Mouse (Mus musculus) cerebellum, adult 8-10 months (tissue): ENCODE data around the gene Trim63.

ENCODE experiments used
- DNase-seq: peaks from one replicate; pipeline ENCODE4 v3.0.0; 2022

The Trim63 gene

DNA sequence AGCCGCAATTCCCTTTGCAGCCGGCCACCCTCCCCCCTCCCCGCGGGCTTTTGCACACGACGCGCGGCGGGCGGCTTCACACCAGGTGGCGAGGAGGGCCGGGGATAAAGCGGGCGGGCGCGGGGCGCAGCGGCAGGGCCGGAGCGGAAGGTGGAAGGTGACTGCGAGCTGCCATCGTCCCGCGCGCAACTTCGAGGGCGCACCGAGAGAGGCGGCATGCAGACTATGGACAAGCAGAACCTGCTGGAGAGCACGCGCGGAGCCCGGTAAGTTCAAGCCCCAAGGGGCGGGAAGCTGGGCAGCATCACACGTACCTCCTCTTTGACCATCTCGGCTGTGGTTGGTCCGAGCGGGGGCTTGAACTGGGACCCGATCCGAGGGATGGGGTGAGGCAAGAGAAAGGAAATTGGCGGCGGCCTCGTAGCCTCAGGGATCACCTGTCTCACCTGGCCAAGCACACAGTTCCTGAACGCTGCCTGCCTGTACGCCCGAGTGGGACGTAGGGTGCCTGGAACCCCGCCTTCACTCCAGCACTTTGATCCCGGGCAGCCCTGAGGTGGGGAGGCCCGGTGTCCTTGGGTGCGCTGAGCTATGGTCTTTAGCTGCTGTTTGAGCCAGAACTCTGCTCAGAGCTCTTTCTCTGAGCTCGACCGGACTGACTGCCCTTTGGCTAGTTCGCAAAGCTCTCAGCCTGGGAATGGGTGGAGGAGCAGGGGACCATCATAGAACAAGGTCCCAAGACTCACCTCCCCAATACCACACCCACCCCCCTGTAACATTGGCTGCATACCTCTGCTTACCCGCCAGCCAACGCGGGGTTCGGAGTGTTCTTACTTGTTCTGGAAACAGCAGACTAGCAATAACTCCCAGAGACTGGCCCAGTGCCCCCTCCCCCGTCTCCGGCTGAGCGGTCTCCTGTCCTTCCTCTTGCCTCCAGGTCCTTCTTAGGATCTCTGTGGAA, 28.4 kb downstream of the Trim63 start, which contains the start of gene Slc30a2:
Slc30a2 (plus strand) TSS at position 111 of the 961 bp plus-strand sequence.
- DNase-seq: no peak

DNA sequence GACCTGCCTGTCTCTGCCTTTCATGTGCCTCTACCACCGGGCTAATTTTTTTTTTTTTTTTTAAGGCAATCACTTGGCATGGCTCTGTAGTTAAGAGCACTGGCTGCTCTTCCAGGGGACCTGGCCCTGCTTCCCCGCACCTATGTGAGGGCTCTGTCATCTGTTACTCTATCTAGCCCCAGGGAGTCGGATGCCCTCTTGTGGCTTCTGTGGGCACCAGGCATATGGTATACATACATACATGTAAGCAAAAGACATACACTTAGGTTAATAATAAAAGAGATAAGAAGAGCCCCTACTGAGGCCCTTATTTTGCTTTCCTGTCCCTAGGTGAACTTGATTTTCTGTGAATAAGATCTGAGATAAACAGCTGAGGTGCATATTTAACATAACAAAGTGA, 29.7 kb downstream of the Trim63 start:
- no peak for DNase-seq

DNA sequence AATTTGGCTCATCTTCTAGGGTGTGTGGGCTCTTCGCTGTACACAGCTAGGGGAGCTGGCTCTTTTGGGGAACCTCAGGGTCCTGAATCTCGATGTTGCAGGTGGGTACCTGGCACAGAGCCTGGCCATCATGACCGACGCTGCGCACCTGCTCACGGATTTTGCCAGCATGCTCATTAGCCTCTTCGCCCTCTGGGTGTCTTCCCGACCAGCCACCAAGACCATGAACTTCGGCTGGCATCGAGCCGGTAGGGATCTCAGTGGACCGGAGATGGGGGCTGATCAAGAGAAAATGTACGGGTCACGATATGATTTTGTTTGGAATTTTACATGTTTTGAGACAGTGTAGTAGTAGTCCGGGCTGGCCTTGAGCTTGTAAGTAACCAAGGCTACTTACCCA, 30.9 kb downstream of the Trim63 start:
- no peak for DNase-seq

DNA sequence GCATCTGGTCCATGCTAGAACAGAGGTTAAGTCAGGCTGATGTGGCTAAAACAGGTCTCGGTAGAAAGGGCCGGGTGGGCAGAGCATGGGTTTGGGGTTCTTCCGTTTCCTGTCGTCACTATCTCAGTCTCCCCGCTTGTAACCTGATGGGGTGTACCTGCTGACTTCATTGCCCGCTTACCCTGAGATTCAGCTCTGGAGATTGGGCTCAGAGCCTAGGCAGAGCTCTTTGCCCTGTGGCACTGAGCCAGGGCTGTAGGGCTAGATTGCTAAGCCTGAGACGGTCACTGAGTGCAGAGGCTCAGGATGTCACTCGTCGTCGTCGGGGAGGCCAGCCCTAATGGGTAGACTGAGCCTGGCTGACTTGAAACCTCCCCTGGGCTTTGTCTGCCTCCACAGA, 33.2 kb downstream of the Trim63 start:
- no peak for DNase-seq

DNA sequence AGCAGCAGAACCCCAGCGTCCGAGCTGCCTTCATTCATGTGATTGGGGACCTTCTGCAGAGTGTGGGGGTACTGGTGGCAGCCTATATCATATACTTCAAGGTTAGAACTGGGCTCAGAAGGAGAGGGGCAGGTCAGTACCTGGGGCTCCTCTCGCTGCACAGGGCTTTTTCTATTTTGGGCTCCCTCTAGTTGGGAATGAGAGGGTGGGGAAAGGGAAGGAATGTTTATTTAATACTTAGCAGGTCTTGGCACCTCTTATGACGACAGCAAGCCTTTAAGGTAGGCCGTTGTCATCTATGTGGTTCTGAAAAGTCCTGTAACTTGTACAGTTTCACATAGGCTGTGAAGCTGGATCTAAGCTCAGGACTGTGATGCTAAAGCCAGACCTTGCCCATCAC, 33.6 kb downstream of the Trim63 start:
- no peak for DNase-seq

DNA sequence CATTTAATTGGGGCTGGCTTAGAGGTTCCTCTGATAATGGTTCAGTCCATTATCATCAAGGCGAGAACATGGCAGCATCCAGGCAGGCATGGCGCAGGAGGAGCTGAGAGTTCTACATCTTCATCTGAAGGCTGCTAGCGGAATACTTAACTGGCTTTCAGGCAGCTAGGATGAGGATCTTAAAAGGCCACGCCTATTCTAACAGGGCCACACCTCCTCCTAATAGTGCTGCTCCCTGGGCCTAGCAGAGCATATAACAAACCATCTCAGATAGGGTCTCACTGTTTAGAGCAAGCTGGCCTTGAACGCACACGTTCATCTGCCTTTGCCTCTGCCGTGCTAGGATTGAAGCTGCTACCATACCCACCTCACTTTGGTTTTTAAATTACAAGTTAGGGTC, 34.9 kb downstream of the Trim63 start:
- DNase-seq: no peak

DNA sequence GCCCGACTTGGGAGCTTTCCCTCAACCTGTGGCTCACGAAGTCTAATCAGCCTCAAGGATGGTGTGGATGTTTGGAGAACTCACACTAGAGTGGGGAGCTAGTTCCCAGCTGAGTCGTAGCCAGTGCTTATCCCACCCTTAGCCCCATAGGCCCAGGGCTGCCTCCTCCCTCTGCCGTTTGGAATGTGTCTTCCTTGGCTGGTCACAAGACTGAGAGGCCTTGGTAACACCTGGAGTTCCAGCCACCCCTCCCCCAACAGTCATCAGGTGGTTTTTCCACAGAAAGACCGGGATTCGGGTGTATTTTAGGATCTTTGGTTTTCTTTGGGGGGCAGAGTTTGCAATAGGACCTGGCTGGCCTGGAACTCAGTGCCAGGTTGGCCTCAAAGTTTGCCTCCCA, 35.7 kb downstream of the Trim63 start:
- no peak for DNase-seq

DNA sequence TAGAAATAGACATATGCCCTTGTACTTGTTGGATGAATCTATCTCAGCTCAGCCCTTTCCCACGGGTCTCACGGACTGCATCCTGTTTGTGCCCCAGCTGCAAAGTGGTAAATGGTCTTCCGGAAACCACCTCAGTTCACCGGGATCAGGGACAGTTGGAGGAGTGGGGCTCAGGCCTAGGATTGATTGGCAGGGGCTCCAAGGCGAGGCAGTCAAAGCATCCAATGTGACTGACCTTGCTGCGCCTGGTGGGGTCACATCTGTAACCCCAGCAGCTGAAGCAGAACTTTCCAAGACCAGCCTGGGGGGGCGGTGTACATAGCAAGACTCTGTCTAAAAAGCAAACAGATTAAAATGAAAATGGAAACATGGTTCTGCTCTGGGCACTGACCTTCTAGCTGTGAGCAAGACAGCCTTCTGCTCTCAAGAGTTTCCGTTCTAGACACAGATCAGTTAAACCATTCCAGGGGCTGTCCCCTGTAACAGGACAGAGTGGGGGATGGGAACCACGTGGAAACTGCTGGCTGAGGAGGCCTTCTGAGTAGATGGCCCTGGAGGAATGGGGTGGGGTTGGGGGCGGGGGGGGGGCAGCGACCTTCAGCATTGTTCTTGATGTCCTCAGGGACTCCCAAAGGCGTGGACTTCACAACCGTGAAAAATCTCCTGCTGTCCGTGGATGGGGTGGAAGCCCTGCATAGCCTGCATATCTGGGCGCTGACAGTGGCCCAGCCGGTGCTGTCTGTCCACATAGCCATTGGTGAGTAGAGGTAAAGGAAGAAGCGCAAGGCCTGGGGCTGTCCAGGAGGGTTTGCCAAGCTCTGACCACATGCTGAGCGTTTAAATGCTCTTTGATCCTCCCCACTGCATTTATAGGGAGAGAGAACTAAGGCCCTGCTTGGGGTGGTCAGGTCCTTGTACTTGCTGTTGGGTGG, 36.7 kb downstream of the Trim63 start:
- no peak for DNase-seq

DNA sequence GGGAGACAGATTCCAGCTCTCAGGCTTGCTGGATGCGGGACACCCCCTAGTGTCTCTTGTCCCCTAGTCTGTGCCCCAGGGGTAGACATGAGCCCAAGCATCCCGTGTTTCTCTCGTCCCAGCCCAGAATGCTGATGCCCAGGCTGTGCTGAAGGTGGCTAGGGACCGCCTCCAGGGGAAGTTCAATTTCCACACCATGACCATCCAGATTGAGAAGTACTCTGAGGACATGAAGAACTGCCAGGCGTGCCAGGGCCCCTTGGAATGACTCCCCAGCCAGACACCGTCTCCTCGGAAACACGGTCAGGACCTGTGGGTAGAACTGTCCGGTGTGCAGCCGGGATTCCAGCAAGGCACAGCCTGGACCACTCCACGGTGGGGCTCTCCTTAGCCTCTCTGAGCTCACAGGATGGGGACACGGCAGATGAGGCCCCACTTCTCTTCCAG, 37.4 kb downstream of the Trim63 start:
- DNase-seq: no peak

DNA sequence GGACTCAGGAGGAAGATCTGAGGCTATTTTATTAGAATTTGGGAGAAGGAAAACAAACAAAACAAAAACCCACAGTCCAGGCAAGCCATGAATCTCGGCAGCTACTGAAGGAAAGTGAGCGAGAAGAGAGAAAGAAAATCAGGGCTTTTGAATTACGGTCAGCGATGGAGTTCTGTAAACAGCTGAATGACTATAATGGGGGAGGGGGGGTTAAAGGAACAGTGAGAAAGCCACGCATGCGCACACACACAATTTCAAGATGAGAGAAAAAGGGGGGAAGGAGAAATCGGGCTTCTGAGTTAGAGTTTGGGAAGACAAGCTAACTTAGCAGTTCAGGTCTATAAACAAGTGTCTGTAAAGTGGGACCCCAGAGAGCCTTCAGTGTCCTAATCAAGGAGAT, 38.0 kb downstream of the Trim63 start:
- no peak for DNase-seq

DNA sequence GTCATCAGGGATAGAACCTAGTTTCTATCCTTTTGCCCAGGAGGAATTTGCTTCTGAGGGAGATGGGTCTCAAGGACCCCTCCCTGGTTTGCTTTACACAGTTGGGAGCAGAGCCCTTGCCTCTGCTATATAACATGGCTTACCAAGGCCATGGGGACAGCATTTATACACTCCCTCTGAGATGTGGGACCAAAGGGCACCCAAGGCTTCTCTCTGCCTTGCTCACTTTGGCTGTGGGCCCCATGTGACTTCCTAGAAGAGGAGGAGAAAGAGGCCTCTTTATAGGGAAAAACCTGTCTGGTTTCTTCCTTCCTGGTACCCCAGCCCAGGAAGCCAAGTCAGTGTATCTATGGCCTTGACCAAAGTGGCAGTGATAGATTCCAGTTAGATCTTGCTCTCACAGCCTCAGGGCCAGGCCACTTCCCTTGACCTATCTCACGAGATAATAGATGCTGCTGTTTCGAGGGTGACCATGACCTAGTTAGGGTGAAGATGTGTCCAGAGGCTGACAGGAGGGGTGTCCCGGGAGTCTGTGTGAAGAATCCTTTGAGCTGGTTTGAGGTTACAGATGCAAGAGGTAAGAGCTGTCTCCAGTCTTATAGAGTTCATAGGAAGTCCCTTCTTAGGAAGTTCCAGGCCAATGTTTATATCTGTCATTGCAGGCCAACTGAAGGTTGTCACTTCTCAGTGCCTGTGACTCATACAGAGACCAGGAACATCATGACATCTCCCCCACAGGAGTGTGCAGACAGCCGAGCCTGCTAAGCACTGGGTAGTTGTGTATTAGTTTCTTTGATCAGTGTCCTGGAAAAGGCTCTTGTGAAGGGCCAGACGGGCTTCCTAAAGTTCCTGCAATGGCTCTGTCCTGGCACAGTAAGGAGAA, 38.8 kb downstream of the Trim63 start:
- DNase-seq: no peak

DNA sequence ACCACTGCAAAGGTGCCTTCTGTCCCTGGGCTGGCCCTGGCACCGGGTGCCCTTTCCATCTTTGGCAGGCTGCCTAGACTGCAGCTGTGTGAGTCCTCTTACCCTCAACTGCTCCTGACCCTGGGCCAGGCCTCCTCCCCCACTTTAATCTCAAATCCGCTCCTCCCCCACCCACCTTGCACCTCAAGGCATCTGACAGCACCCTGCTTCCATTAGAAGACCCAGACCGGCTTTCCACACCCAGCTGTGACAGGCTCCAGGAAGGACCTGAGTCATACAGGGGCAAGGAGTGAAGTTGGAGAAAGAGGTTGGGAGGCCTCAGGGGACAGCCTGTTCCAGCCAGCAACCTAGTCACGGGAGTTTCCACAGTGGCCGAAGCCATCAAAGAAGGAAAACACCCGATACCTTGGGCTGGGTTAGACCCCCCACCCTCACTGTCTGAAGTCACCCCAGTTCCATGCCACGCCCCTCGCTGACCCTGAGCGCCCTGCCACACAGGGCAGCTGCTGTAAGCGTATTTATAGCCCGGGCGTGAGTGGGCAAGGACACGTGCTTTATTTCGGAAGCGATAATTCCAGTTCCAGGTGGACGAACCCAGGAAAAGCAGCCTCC, 41.0 kb downstream of the Trim63 start:
- no peak for DNase-seq

DNA sequence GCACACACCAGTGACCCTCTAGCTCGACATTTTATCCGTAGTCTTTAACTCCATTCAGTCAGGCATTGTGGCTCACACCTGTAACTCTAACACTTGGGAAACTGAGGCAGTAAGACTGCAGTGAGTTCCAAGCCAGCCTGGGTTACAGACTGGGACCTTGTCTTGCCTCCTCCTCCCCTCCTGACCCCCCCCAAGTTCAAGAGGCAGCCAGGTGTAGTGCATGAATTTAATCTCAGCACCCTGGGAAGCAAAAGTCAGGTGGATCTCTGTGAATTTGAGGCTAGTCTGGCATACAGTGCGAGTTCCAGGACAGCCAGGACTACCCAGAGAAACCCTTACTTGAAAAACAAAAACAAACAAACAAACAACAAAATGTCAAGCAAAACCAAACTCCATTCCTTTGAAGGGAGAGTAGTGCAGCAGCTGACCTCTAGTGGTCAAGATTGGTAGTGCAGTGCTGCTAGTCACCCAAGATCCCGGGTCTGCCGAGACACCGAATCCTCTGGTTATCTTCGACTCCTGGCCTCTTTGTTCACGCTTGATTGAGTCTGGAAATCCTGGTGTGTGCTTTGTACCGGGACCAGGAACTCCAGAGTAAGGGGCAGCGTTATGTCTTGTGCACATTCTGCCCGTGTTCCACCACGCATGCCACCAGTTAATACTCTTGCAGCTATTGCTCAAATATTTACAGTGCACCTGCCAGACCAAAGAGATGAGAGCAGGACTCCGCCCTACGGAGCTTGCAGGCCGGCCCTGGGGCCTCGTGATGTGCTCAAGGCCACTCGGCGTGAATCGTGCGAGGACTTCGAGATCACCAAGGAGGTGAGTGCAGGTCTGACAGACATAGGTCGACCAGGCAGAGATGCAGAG, 41.9 kb downstream of the Trim63 start:
- DNase-seq: peak; percentile 79

DNA sequence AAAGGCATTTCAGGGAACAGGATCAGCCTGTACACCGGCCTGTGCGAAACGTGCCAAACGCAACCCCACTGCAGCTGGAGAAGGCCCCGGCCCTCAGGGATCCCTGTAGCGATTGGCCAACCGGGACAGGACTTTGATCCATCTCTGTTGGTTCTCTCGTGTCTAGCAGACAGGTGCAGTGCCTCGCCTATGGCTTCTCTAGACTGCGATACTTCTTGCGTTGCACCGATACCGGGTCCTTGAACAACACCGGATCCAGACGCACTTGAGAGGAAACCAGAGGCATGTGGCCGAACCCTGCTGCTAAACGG, 42.5 kb downstream of the Trim63 start:
- DNase-seq: no peak

DNA sequence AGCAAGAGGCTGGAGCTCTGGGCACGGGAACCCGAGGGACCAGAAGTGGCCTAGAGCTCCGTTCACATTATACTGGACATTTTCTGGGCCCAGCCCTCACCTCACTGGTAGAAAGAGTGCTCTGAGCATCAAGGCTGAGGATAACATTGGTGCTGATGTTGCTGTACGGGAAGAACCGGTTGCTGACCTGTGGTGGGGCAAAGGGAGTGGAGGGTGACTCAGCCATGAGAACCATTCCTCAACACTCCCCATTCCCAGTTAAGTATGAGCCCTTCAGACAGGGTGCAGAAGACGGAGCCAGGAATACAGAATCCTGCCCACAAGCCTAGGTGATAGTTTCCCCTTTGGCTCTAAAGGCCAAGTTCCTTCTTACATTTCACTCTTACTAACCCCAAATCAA, 44.7 kb downstream of the Trim63 start:
- no peak for DNase-seq

DNA sequence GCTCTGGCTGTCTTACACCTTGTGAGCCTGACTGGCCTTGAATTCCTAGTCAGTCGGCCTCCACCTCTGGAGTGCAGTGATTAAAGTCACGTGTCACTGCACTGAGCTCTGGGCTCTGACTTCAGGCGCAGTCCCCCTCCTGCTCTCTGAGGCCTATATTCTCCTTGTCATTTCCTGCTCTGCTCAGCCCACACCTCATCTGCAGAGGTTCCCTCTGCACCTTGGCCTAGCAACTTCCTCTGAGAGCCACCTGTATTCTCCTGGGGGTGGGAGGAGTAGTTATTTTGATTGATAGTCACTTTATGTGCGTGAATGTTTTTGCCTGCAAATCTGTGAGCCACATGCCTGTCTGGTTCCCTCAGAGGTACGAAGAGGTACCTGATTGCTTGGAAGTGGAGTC, 46.3 kb downstream of the Trim63 start:
- no peak for DNase-seq

DNA sequence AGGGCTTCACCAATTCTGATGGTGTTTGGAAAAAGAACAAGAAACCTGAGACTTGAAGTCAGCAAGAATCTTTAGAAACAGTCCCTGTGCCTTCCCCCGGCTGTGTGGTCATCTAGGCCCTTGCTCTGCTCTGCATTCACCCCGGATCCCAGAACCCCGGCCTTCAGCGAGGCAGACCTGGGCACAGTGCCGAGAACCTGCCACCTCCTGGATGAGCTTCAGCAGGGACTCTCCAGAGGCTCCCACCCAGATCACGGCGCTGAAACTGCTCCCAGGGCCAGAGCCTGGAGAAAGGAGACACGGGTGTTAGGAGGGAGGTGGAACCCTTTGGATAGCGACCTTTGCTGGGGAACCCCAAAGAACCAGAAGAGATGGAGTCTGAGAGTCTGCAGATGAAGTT, 47.2 kb downstream of the Trim63 start:
- no peak for DNase-seq

DNA sequence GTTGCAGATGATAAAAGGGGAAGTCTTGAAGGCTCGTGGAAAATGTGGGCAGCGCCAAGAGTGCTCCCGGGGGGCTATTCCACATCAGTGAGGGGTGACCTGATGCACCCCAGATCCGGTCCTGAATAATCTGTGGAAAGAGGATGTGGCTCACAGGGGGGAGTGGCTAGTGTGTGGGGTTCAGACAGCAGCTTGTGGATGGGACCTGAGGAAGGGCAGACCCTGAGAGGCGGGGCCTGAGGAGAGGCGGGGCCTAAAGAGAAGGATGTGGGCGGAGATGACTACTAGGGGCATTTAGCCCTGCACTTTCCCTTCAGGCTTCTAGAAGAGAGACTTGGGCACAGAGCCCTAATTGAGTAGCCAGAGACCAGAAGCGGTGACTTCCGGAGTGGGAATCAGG, 47.7 kb downstream of the Trim63 start:
- DNase-seq: no peak

DNA sequence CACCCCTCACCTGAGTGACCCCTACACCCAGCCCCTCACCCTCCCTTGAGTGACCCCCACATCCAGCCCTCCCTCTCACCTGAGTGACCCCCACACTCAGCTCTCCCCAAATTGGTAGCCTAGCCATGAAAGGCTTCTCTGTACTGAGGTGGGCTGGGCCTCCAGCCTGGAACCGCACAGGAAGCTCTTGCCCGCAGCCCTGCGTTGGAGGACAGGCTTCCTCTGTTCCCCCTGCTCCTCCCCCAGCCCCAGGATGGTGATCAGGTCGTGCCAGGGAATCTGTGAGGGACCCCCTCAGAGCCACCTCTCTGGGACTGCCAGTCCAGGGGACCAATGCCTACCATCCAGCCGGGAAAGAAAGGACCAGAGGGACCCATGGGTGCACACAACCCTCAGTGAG, 50.4 kb downstream of the Trim63 start:
- no peak for DNase-seq

DNA sequence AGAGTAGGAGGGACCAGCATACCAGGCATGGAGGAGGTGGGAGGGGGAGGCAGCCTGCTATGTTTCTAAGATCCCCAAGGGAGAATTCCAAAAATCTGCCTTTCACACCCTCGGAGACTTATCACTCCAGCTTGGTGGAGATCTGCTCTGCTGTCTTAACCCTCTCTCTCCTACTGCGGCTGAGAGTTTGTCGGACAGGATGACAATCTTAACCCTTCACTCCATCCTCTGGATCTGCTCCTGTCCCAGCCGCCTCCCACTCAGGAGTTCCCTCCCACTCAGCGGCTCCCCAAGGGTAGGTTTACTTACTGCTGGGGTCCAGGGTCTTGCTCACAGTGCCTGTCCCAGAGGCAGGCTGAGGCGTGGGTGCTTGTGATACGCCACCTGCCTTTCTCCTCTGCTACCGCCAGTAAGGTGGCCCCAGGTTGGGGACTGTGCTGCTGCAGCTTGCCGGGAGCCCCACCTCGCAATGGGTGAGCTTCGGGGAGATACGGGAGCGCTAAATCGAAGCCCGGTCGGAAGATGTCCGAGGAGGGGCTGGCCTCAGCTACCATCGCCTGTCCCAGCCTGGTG, 55.8 kb downstream of the Trim63 start:
- peak; percentile 47 for DNase-seq

DNA sequence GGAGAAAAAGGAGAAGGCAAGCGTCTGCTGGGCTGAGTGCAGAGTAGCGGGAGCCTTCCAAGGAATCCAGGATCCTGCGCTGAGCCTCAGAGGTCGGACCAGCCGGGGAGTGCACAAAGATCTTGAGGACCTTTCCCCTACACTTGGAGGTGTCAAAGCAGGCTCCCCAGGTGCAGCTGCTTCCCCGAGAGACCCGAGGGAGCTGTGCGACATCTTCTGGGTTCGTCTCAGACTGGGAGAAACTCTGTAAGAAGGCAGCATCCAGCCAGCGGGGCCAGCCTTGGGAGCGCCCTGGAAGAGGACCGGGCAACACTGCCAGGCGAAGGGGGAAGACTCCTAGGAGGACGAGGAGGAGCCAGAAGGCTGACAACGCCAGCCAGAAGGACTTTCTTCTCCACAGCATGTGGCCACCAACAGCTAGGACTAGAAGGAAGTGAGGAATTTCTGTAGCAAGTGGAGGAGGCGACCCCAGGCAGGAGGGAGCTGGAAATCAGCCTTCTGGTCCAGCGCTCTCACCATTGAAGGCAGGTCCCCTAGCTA, 56.5 kb downstream of the Trim63 start:
- peak; percentile 39 for DNase-seq
